Mouse (Mus musculus) embryonic fibroblast, embryonic 13.5 days (primary cell): Measurements from ENCODE around the gene Sf3a3.
"Not testable (repeated sequence)": the region's sequence is repeated elsewhere in the genome, so short reads cannot be mapped to it uniquely, and the experiment has no call there.

Experiments
- CTCF ChIP-seq: IDR thresholded peaks from 2 replicates; pipeline ENCODE4 v1.5.1; 2011; ENCODE audit warnings: mild to moderate bottlenecking, control low read depth, low read length, moderate library complexity, borderline replicate concordance; ENCODE audit not compliant: insufficient read depth
- POLR2A ChIP-seq: IDR thresholded peaks from 2 replicates; pipeline ENCODE4 v1.6.1; 2011; ENCODE audit warnings: low read depth, mild to moderate bottlenecking, control low read depth, low read length, moderate library complexity

GRCm38 (mm10) chr4:124707381-124708199, 7.0 kb upstream of the Sf3a3 start:
- TF ChIP-seq CTCF, POLR2A: not testable (repeated sequence)
